Mouse (Mus musculus) embryonic stem cell, embryonic (primary cell): ENCODE measurements around the gene Pax6.

Source experiments
- CTCF ChIA-PET, 4 experiments: fragments of 300-600 bp in 2 of 4; fragments of 350-600 bp in 2 of 4; sonication (Branson Sonifier 250); formaldehyde crosslinking; loops; one replicate each; lab custom pipeline; 2022; ENCODE audit warnings: inconsistent platforms in 2 of 4; lab: Charles Lee
- POLR2A ChIA-PET, 4 experiments: fragments of 300-600 bp in 2 of 4; fragments of 350-600 bp in 2 of 4; sonication (Branson Sonifier 250); formaldehyde crosslinking; loops; one replicate each; lab custom pipeline; 2022; ENCODE audit warnings: antibody characterized with exemption in 4 of 4, inconsistent platforms in 1 of 4; lab: Charles Lee

Gene Pax6

DNA sequence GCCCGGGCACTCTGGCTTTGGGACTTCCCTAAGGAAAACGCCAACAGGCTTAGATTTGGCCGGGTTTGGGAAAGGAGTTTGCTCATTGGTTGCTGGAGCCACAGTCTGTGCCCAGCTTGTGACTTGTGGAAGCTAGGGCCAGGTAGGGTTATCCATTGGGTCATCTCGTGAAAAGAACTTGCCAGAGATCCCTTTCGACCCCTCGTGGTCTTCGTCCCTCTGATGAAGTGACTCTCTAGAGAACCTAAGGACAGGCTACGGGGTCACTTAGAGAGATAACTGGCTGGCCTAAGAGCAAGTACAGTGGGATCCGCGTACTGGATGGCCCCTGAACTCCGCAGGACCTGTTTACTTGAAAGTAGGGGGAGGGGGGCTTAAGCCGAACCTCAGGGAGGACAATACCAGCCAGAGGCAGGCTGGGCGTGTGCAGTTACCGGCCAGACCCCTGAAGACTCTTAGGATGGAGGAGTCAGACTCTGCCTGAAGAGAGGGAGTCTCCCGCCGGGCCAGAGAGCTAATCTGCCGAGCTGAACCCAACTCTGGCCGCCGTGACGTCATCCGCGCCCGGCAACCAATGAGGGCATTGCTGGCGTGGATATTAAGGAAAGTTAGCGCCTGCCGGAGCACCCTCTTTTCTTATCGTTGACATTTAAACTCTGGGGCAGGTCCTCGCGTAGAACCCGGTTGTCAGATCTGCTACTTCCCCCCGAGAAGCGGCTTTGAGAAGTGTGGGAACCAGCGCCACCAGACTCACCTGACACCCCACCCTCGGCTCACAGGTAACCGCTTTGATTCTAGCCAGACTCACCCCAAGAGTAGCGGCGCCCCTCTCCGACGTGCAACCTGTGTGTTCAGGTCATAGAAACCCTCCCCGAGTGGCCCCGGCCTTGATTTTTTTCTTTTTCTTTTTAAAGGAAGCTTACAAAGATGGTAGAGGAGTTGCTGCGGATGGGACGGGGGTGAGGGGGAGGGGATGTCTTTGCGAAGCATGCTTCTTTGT lies at the start of gene Pax6:
Pax6 (plus strand) TSS at position 630 of the 1,000 bp plus-strand sequence.
- POLR2A ChIA-PET: interaction anchor here in 3 of 4 experiments (0.7 to 4.2 kb wide), 10 partner anchors 8 to 236 kb away, joined by 3 to 27 read pairs (median 4); partner anchors contain the start of genes Elp4 (in 1 of the 3) and Immp1l (in 1 of the 3)
- CTCF ChIA-PET: interaction anchor here in 2 of 4 experiments (0.5 to 1.4 kb wide), 5 partner anchors 11 to 52 kb away, joined by 3 to 8 read pairs (median 3); no protein-coding TSS in a partner anchor

DNA sequence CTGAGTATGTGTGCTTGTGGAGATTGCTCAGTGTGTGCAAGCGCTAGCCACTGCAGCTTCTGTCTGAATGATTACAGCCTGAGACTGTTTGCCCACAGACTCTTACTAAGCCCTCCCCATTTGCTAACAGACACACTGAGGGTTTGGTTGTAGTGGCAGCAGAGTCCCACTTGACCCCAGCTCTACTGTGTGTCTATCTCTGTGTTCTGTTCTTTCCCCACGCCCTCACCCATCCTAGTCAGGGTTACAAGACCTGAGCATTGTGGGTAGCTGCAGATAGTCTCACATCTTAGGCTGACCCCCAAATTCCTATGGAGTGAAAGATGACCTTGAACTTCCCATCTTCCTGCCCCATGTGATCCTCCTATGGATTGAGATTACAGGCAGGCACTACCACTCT lies 19.8 kb upstream of the Pax6 start:
- POLR2A ChIA-PET: interaction anchor here in 1 of 4 experiments (0.7 kb wide), 1 partner anchor 16 kb away, joined by 4 read pairs; no protein-coding TSS in a partner anchor
- CTCF ChIA-PET: no interaction called here

DNA sequence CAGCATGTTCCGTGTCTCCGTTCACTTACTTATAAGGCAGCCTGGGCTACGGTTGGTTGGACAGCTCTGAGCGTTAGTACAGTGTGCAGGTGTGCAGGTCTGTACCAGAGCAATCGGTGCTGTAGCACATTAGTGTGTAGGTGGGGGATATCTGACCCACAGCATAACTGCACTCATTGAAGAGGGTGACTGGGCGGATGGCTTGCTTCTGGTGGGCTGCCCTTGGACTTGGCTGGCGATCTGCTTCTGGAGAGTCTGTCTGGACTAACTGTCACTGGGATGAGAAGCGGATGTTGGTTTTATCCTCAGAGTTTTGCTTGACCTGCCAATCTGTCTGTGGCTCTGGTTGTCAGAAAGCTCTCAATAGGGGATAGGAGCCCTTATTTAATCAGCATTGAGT lies 12.2 kb upstream of the Pax6 start:
- CTCF ChIA-PET: interaction anchor here in 1 of 4 experiments (0.7 kb wide), 1 partner anchor 288 kb away, joined by 3 read pairs; no protein-coding TSS in a partner anchor
- POLR2A ChIA-PET: interaction anchor here in 2 of 4 experiments (0.6 to 0.7 kb wide), 2 partner anchors 26 to 659 kb away, joined by 3 to 4 read pairs; no protein-coding TSS in a partner anchor

- POLR2A ChIA-PET: interaction anchor here in 1 of 4 experiments (1.3 kb wide), 1 partner anchor 23 kb away, joined by 3 read pairs; no protein-coding TSS in a partner anchor
- CTCF ChIA-PET: no interaction called here
Measured at GRCm38 (mm10) chr2:105659350-105659749, 9.3 kb upstream of the Pax6 start.

DNA sequence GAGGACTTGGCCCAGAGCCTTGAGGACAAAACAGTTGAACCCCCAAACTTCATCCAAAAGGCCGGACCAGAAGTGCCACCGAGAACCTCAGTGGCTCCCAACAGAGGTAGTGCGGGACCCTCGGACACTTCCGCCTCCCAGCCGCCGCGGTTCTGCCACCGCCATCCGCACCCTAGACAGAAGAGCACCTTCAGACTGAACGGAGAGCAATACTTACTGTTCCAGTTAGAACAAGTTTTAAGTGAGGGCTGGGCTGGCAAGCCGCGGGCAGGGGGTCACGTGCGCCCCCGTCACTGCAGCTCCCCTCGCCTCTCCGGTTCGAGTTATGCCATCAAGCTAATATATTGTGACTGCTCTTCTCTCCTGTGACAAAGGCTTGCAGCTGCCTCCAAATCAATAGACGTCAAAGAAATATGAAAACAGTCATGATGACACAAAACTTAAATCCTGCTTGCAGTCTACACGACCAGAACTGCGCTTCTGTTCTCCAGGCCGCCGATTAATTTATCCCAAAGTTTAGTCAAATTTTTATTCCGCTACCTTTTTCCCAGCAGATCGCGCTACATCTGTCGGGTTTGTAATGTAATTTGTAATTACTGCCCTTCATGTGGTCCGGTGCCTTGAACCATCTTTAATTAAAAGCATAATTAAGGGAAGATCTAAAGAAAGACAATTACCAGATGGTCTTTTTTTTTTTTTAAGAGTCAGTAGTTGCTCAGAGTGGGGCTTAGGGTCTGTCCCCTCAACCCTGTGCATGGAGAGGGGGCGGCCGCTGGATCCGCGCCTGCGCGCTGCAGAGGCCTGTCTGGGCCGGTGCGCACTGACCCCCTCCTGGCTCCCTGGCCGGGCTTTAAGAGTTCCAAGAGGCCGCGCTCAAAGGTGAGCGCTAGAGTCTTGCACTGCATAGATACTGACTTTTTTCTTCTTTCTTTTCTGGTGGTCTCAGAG lies 8.5 kb upstream of the Pax6 start:
- CTCF ChIA-PET: no interaction called here
- POLR2A ChIA-PET: interaction anchor here in 2 of 4 experiments (0.7 to 1.3 kb wide), 3 partner anchors 10 to 66 kb away, joined by 3 to 6 read pairs (median 3); partner anchors contain the start of gene Pax6 (in 1 of the 2)

- POLR2A ChIA-PET: interaction anchor here in 2 of 4 experiments (0.6 to 1.0 kb wide), 2 partner anchors 9 to 30 kb away, joined by 5 to 6 read pairs; partner anchors contain the start of gene Pax6 (in 1 of the 2)
- CTCF ChIA-PET: no interaction called here
Measured at GRCm38 (mm10) chr2:105660874-105661622, 7.7 kb upstream of the Pax6 start.

GRCm38 (mm10) chr2:105661623-105662066 lies 7.1 kb upstream of the Pax6 start:
- POLR2A ChIA-PET: interaction anchor here in 2 of 4 experiments (0.6 to 1.1 kb wide), 5 partner anchors 8 to 607 kb away, joined by 3 to 8 read pairs (median 4); partner anchors contain the start of gene Pax6 (in 1 of the 2)

GRCm38 (mm10) chr2:105662121-105662520 lies 6.6 kb upstream of the Pax6 start:
- CTCF ChIA-PET: no interaction called here
- POLR2A ChIA-PET: interaction anchor here in 3 of 4 experiments (0.6 to 1.1 kb wide), 6 partner anchors 15 to 607 kb away, joined by 3 to 8 read pairs (median 4); no protein-coding TSS in a partner anchor

More at GRCm38 (mm10) chr2:105661623-105662066, 7.1 kb upstream of the Pax6 start:
- CTCF ChIA-PET: no interaction called here

GRCm38 (mm10) chr2:105662606-105663005 lies 6.1 kb upstream of the Pax6 start:
- POLR2A ChIA-PET: interaction anchor here in 3 of 4 experiments (0.6 to 1.1 kb wide), 7 partner anchors 9 to 365 kb away, joined by 3 to 8 read pairs (median 4); no protein-coding TSS in a partner anchor
- CTCF ChIA-PET: interaction anchor here in 1 of 4 experiments (0.6 kb wide), 1 partner anchor 188 kb away, joined by 4 read pairs; no protein-coding TSS in a partner anchor

GRCm38 (mm10) chr2:105663101-105663511 lies 5.6 kb upstream of the Pax6 start:
- POLR2A ChIA-PET: interaction anchor here in 1 of 4 experiments (0.9 to 1.1 kb wide), 3 partner anchors 9 to 21 kb away, joined by 4 read pairs; no protein-coding TSS in a partner anchor
- CTCF ChIA-PET: interaction anchor here in 1 of 4 experiments (0.6 kb wide), 1 partner anchor 189 kb away, joined by 4 read pairs; no protein-coding TSS in a partner anchor

DNA sequence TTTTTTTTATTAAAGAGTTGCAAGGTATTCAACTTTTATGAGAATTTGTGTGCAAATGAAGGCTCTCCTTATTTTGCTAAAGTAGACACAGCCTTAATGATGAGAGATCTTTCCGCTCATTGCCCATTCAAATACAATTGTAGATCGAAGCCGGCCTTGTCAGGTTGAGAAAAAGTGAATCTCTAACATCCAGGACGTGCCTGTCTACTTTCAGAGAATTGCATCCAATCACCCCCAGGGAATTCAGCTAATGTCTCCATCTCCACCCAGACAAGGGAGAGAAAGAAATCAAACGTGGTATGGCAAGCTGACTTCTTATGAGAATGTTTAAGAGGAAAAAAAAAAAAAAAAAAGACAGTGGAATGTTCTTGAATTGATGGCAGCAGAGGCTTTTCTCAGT lies 3.7 kb upstream of the Pax6 start:
- ChIA-PET POLR2A (interaction anchor here in 1 of 4 experiments (0.6 to 0.7 kb wide), 2 partner anchors 15 to 415 kb away, joined by 3 to 4 read pairs; no protein-coding TSS in a partner anchor), CTCF (no interaction called here)

GRCm38 (mm10) chr2:105665491-105666250 lies 3.0 kb upstream of the Pax6 start:
- POLR2A ChIA-PET: interaction anchor here in 2 of 4 experiments (0.7 to 4.2 kb wide), 3 partner anchors 11 to 414 kb away, joined by 4 to 23 read pairs (median 4); no protein-coding TSS in a partner anchor
- CTCF ChIA-PET: no interaction called here

GRCm38 (mm10) chr2:105666331-105666730 lies 2.4 kb upstream of the Pax6 start:
- CTCF ChIA-PET: interaction anchor here in 2 of 4 experiments (0.7 to 0.8 kb wide), 2 partner anchors 12 to 50 kb away, joined by 3 to 4 read pairs; no protein-coding TSS in a partner anchor
- POLR2A ChIA-PET: interaction anchor here in 3 of 4 experiments (0.6 to 4.2 kb wide), 7 partner anchors 10 to 268 kb away, joined by 3 to 27 read pairs (median 4); no protein-coding TSS in a partner anchor

DNA sequence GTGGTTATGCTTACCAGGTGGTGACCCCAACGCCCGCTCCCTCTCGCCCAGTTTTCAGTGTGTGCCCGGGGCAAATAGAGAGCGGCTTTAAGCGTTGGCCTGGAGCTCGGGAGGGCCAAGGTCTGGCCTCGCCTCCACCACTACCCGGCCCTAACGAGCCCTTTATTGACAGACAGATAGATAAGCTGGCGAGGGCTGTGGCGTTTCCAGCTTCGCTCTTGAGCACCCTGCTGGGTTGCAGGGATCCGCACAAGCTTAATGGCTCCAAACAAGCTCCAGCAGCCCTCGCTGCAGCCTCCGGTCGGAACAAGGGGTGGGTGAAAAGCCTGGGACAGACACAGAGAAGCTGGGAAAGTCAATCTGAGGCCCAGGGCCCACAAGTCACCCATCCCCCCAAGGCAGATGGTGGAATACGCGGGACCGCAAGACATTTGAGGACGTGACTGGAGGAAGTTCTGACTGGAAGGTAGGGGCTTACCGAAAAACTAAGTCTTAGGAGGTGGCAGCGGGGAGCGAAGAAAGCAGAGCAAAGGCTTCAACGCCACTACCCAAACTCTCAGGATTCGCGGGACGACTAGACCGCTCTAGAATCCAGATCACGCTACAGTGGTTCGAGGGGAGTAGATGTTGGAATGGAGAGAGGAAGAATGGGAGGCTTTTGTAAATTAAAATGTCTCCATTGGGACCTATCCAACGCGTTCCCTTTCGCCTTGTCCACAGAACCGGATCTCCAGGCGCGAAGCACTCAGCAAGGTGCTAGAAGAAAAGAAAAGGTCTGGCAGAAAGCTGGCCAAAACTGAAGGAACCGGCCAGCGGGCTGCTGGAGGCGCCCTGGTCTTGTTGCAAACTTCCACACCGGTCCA lies 1.7 kb upstream of the Pax6 start:
- ChIA-PET CTCF (interaction anchor here in 2 of 4 experiments (0.7 to 0.8 kb wide), 2 partner anchors 11 to 50 kb away, joined by 3 to 4 read pairs; no protein-coding TSS in a partner anchor), POLR2A (interaction anchor here (0.6 to 4.2 kb wide), 8 partner anchors 10 to 269 kb away, joined by 3 to 27 read pairs (median 4); no protein-coding TSS in a partner anchor)
